Mouse (Mus musculus) embryonic facial prominence, embryonic 10.5 days (tissue): ENCODE results near the gene Mfsd13b. TPM values are rescaled to one million over a fixed set of nuclear protein-coding genes. Genes with fewer than 3 reads are reported as not detected.
"Not testable (repeated sequence)": the region's sequence is repeated elsewhere in the genome, so short reads cannot be mapped to it uniquely, and the experiment has no call there.

Experiments used
- DNase-seq: peaks from one replicate; pipeline ENCODE4 v3.0.0-alpha.2; 2017; ENCODE audit warnings: low spot score
- H3K27ac ChIP-seq: fragments of 300-500 bp; sonication (generic); replicated peaks from 2 replicates; pipeline ENCODE4 v1.5.1; 2016; ENCODE audit warnings: mild to moderate bottlenecking
- H3K27me3 ChIP-seq: fragments of 300-500 bp; sonication (generic); replicated peaks from 2 replicates; pipeline ENCODE4 v1.6.1; 2016; ENCODE audit warnings: low read depth, mild to moderate bottlenecking; ENCODE audit not compliant: poor library complexity, severe bottlenecking
- H3K36me3 ChIP-seq: fragments of 300-500 bp; sonication (generic); replicated peaks from 2 replicates; pipeline ENCODE4 v1.6.1; 2016; ENCODE audit warnings: mild to moderate bottlenecking, moderate library complexity
- H3K4me1 ChIP-seq: fragments of 300-500 bp; sonication (generic); 2 replicates; pipeline ENCODE4 v1.6.1; 2016
- H3K4me3 ChIP-seq: fragments of 300-500 bp; sonication (generic); 2 replicates; pipeline ENCODE4 v1.5.1; 2016; ENCODE audit warnings: mild to moderate bottlenecking, moderate library complexity
- H3K9me3 ChIP-seq: fragments of 300-500 bp; sonication (generic); 2 replicates; pipeline ENCODE4 v1.6.1; 2016; ENCODE audit warnings: mild to moderate bottlenecking
- WGBS: fragments of 180-500 bp; shearing (Covaris S2); methylation state at CpG from one replicate; pipeline ENCODE4 v1.1.7; 2016; 5-methylcytosine and 5-hydroxymethylcytosine counted together
- polyA plus RNA-seq: library from polyadenylated mRNA; unstranded; fragments of >200 nt; fragmentation: Nextera tagmentation; extraction: Ambion mirVana; gene quantifications from 2 replicates; pipeline ENCODE4 v1.2.1, GENCODE M21; 2016

Mfsd13b gene
- polyA plus RNA-seq, 1 experiment from 2014 or later: 0.62 TPM

DNA sequence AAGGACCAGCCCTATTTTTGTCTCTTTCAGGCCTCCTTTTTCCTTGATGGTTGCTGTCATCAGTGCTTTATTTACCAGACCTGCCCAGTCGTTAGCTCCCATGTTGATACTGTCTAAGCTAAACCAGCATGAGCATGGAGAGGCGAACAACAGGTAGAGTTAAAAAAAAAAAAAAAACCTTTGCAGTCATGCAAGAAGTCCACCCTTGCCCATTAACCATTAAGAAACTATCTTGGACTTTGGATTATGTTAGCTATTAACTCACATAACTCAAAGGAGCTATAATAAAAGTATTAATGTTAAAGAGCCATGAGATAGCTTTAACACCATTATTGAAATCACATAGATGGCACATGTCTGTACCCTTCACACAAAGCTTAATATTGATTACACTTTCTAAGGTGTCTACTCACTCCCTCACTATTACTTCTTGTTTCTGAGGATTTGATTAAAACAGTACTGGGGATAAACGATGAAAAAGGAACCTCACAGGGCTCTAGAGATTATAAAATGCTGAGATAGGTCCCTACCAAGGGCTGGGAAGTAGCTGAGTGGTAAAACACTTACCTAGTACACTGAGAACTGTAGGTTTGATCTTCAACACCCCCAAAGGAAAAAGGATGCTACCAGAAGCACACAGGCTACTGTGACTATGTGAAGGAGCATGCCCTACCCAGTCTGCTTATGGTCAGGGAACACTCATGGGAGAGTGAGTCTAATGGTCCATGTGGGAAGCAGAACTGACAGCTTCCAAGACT lies 17.9 kb downstream of the Mfsd13b start:
- H3K4me3 ChIP-seq: no peak overlapping the region
- no peak for DNase-seq
- no peak overlapping the region for H3K27ac ChIP-seq
- 77% methylated on average over 3 of the region's 3 CpGs for WGBS
- H3K36me3 ChIP-seq: no peaks in the 10 kb centered on the region
- no peaks in the 10 kb centered on the region for H3K27me3 ChIP-seq
- no peaks in the 10 kb centered on the region for H3K4me1 ChIP-seq
- H3K9me3 ChIP-seq: no peaks in the 10 kb centered on the region

DNA sequence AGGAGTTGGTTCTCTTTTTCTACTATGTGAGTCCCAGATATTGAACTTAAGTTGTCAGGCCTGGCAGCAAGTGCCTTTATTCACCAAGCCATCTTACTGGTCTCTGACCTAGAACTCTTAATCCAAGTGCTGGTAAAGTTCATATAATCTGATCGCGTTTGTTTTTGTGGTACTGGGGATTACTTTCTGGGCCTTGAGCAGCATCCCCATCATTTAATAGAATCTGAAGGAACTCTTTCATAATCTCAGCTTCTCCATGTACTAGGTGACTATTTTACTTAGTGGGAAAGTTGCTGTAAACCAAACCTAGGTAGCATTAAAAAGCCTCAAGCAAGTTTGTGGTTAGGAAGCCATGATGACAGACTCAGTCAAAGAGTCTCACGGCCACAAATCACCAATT lies 19.6 kb downstream of the Mfsd13b start:
- 87% methylated on average over 3 of the region's 3 CpGs for WGBS
- Histone ChIP-seq H3K27ac (no peak overlapping the region), H3K27me3 (no peaks in the 10 kb centered on the region), H3K36me3 (no peaks in the 10 kb centered on the region), H3K9me3 (no peaks in the 10 kb centered on the region), H3K4me1 (no peaks in the 10 kb centered on the region), H3K4me3 (no peak overlapping the region)
- DNase-seq: no peak

- no peak for DNase-seq
- Histone ChIP-seq H3K27me3 (no peaks in the 10 kb centered on the region), H3K4me1 (no peaks in the 10 kb centered on the region), H3K27ac (no peak overlapping the region), H3K36me3 (no peaks in the 10 kb centered on the region), H3K9me3 (no peaks in the 10 kb centered on the region), H3K4me3 (no peak overlapping the region)
- WGBS: 92% methylated on average over 5 of the region's 5 CpGs
Observed at GRCm38 (mm10) chr7:121002407-121002928, 20.2 kb downstream of the Mfsd13b start.

GRCm38 (mm10) chr7:121003793-121004418 lies 21.6 kb downstream of the Mfsd13b start:
- no peaks in the 10 kb centered on the region for H3K36me3 ChIP-seq
- WGBS: 76% methylated on average over 4 of the region's 4 CpGs
- no peak for DNase-seq
- H3K4me3 ChIP-seq: no peak overlapping the region
- H3K27ac ChIP-seq: no peak overlapping the region
- H3K4me1 ChIP-seq: no peaks in the 10 kb centered on the region
- no peaks in the 10 kb centered on the region for H3K9me3 ChIP-seq
- H3K27me3 ChIP-seq: no peaks in the 10 kb centered on the region

GRCm38 (mm10) chr7:121011794-121012689 lies 29.7 kb downstream of the Mfsd13b start:
- no peaks in the 10 kb centered on the region for H3K27me3 ChIP-seq
- H3K27ac ChIP-seq: peak overlapping the region; percentile 35; the same call in 1 of the 2 replicates
- H3K4me3 ChIP-seq: no peak overlapping the region
- WGBS: 49% methylated on average over 10 of the region's 10 CpGs
- H3K36me3 ChIP-seq: no peaks in the 10 kb centered on the region
- H3K4me1 ChIP-seq: peaks cover 18% of the 10 kb centered on the region
- H3K9me3 ChIP-seq: no peaks in the 10 kb centered on the region
- peak; percentile 35 for DNase-seq

GRCm38 (mm10) chr7:121014486-121014885 lies 32.2 kb downstream of the Mfsd13b start:
- H3K27me3 ChIP-seq: no peaks in the 10 kb centered on the region
- H3K4me1 ChIP-seq: peaks cover 18% of the 10 kb centered on the region
- H3K9me3 ChIP-seq: no peaks in the 10 kb centered on the region
- H3K36me3 ChIP-seq: no peaks in the 10 kb centered on the region
- H3K4me3 ChIP-seq: no peak overlapping the region
- DNase-seq: no peak
- no peak overlapping the region for H3K27ac ChIP-seq
- 89% methylated on average over 10 of the region's 10 CpGs for WGBS

DNA sequence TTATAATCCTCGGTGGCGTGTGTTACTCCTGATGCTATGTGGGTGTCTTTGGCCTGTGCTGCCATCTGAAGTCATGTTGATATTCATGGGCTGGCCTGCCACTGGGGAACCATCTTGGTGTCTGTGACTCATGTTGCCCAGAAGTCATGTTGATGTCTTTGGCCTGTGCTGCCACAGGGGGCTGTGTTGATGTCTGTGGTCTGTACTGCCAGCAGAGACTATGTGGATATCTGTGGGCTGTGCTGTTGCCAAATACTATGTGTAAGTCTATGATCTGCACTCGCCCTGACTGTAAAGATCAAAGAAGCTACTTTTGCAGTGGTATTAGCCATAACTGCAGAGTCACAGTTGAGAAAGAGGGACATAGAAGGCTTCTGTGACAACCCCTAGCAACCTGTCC lies 36.5 kb downstream of the Mfsd13b start:
- Histone ChIP-seq H3K4me1 (no peaks in the 10 kb centered on the region), H3K9me3 (no peaks in the 10 kb centered on the region), H3K4me3 (no peak overlapping the region), H3K27ac (no peak overlapping the region), H3K27me3 (no peaks in the 10 kb centered on the region), H3K36me3 (no peaks in the 10 kb centered on the region)
- DNase-seq: no peak
- WGBS: 87% methylated on average over 3 of the region's 3 CpGs

DNA sequence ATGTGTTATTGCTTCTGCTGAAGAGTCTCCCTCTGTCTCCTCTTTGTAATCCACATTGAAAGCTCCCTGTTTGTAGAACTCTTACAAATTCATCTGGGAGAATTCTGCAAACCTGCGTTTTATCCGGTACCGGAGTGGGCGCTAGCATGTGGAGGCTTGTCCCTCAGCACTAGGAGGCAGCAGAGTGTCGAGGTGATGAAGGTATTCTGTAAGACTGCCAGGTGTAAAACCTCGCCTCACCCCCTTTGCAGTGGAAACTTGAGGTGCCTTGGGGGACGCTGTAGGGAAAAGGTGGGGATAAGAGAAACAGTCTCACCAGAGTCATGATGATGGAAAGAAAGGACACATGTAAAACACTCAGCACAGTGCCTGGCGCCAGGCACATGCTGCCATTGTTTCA lies 38.0 kb downstream of the Mfsd13b start:
- WGBS: 40% methylated on average over 8 of the region's 8 CpGs
- no peak for DNase-seq
- no peaks in the 10 kb centered on the region for H3K27me3 ChIP-seq
- no peaks in the 10 kb centered on the region for H3K36me3 ChIP-seq
- H3K4me3 ChIP-seq: no peak overlapping the region
- no peaks in the 10 kb centered on the region for H3K9me3 ChIP-seq
- H3K27ac ChIP-seq: no peak overlapping the region
- H3K4me1 ChIP-seq: no peaks in the 10 kb centered on the region

DNA sequence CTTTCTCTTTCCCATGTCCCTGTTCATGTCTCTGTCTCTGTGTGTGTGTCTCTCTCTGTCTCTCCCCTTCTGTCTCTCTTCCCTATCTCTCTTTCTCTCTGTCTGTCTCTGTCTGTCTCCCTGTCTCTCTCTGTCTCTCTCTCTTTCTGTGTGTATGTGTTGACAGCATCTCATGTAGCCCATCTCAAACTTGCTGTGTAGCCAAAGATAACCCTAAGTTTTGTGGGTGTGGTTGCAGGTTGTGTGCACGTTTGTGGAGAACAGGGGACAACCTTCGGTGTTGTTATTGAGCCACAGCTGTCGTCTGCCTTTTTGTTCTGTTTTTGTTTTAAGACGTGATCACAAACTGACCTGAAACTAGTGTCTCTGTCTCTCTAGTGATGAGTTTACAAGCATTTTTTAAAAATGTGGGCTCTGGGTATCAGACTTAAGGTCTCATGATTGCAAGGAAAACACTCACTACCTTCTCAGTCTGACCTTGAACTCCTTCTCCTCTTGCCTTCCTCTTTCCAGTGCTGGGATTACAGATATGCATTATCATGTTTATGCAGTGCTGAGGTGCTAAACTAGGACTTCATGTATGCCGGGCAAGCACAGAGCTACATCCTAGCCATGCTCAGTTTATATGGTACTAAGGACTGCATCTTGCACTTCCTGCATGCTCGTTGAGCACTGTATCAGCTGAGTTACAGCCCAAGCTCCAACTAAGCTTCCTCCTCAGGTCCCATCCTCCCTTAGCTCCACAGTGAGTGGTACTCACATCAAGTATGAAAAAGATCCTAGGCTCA lies 43.1 kb downstream of the Mfsd13b start:
- Histone ChIP-seq H3K27me3 (peaks cover 17% of the 10 kb centered on the region), H3K9me3 (no peaks in the 10 kb centered on the region), H3K4me3 (no peak overlapping the region), H3K4me1 (no peaks in the 10 kb centered on the region), H3K27ac (no peak overlapping the region), H3K36me3 (no peaks in the 10 kb centered on the region)
- 79% methylated on average over 6 of the region's 6 CpGs for WGBS
- DNase-seq: no peak

GRCm38 (mm10) chr7:121026300-121026699 lies 44.0 kb downstream of the Mfsd13b start:
- Histone ChIP-seq H3K4me1 (no peaks in the 10 kb centered on the region), H3K9me3 (no peaks in the 10 kb centered on the region)
- 67% methylated on average over 3 of the region's 3 CpGs for WGBS

DNA sequence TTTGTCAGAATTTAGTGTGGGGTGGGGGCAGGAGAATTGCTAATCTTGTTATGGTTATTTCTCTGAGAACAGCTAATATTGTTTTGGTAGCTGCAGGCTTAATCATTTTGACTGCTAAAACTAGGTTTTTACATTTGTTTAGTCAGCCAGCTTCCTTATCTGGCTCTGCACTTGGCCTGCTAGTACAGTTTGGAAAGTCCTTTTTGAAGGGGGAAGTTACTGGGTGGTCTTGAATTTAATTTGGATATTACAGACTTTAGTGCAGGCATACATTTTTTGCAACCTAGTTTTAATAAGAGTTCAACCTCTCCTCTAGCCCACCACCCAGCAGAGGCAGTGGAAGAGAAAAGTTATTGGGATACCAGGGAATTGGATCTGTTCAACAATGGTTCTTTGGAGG lies 47.6 kb downstream of the Mfsd13b start:
- H3K27me3 ChIP-seq: peaks cover 38% of the 10 kb centered on the region
- H3K27ac ChIP-seq, DNase-seq, H3K4me3 ChIP-seq, H3K36me3 ChIP-seq, H3K4me1 ChIP-seq, H3K9me3 ChIP-seq: not testable (repeated sequence)

More at GRCm38 (mm10) chr7:121026300-121026699, 44.0 kb downstream of the Mfsd13b start:
- no peak overlapping the region for H3K27ac ChIP-seq
- no peak overlapping the region for H3K4me3 ChIP-seq
- H3K27me3 ChIP-seq: peaks cover 23% of the 10 kb centered on the region
- DNase-seq: no peak
- H3K36me3 ChIP-seq: no peaks in the 10 kb centered on the region
